Mouse (Mus musculus): Measurements from ENCODE around the gene Lexm. TPM values are rescaled to one million over a fixed set of nuclear protein-coding genes. Genes with fewer than 3 reads are reported as not detected.

Gene Lexm
- total and polyA plus RNA-seq, 2 experiments from 2014 or later: not detected

DNA sequence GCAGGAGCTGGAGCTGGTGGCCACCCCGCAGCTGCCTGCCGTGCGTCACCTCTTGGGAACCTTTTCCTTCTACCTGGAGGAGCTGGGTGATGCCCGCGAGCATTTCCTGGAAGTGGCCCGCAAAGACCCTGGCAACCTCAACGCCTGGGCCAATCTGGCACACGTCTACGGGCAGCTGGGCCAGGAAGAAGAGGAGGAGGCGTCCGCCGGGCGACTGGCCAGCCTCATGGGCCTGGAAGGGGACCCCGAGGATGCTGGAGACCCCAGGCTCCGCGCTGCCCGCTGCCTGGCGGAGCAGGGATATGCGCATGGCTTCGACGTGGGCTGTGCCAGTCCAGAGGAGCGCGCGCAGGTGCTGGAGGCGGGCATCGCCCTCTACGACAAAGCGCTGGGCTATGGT lies 5.7 kb upstream of the Lexm start:
- peaks cover 9% of the 10 kb centered on the region for H3K27me3 ChIP-seq (ENCODE audit: insufficient read depth, low read length)
- H3K4me1 ChIP-seq (ENCODE audit: insufficient read depth, low read length): peaks cover 3% of the 10 kb centered on the region; the same call in 1 of the 2 replicates
- no peak overlapping the region for H3K27ac ChIP-seq (ENCODE audit: low read depth, low read length)
- H3K9me3 ChIP-seq (ENCODE audit: low read length): no peaks in the 10 kb centered on the region
- 0 out of 2 replicates have a peak overlapping the region, but pooled peaks have one; percentile 3 for H3K4me3 ChIP-seq (ENCODE audit: low read depth, low read length)
- H3K4me2 ChIP-seq (ENCODE audit: low read depth, low read length, poor library complexity, severe bottlenecking): peak overlapping the region; percentile 13; the same call in 1 of the 2 replicates
- no peak for ATAC-seq (ENCODE audit: low FRiP score)
- no peaks in the 10 kb centered on the region for H3K36me3 ChIP-seq (ENCODE audit: insufficient read depth, low read length)
- TF ChIP-seq CTCF (IDR thresholded peaks at IDR 0.05): no peak
- 41% methylated on average over 28 of the region's 28 CpGs for WGBS
- no peak for DNase-seq (ENCODE audit: low spot score)
- peak overlapping the region; percentile 24; the same call in 1 of the 2 replicates for H3K9ac ChIP-seq (replicated peaks; ENCODE audit: low read length, poor library complexity, severe bottlenecking)

- no peak for TF ChIP-seq CTCF (IDR thresholded peaks at IDR 0.05)
- peak within 1 kb of the TSS; percentile 13; the same call in 1 of the 2 replicates for H3K4me2 ChIP-seq (ENCODE audit: low read depth, low read length, poor library complexity, severe bottlenecking)
- H3K27me3 ChIP-seq (ENCODE audit: insufficient read depth, low read length): peaks cover 9% of the 10 kb centered on the region
- no peaks in the 10 kb centered on the region for H3K9me3 ChIP-seq (ENCODE audit: low read length)
- H3K4me1 ChIP-seq (ENCODE audit: insufficient read depth, low read length): peaks cover 5% of the 10 kb centered on the region; the same call in 1 of the 2 replicates
- DNase-seq (ENCODE audit: low spot score) (no peak), ATAC-seq (ENCODE audit: low FRiP score) (no peak)
- no peaks in the 10 kb centered on the region for H3K36me3 ChIP-seq (ENCODE audit: insufficient read depth, low read length)
- H3K4me3 ChIP-seq (ENCODE audit: low read depth, low read length): 0 out of 2 replicates have a peak within 1 kb of the TSS, but pooled peaks have one; percentile 3
- 29% methylated on average over 16 of the region's 16 CpGs for WGBS
- peak within 1 kb of the TSS; percentile 24; the same call in 1 of the 2 replicates for H3K9ac ChIP-seq (replicated peaks; ENCODE audit: low read length, poor library complexity, severe bottlenecking)
- no peak within 1 kb of the TSS for H3K27ac ChIP-seq (ENCODE audit: low read depth, low read length)
These were observed 5.0 kb upstream of the Lexm start, which contains the start of gene Ttc22 for GRCm38 (mm10) chr4:106622030-106622493. Gene Ttc22, plus strand, starts transcription at chr4:106622432.

DNA sequence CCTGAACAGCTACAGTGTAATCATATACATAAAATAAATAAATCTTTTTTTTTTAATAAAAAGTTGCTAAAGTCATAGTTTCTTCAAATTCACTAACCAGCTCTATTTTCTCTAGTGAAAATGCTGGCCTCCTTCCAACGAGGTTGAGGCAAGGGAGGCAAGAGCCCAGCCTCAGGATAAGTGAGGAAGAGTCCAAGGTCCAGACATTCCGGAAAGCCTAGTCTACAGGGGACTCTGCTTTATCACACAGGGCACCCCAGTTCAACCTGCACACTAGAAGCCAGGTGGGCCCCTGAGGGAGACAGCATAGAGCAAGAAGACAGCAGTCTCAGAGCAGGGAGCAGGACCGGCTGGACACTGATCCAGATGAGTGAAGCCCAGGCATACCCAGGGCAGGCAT lies 4.4 kb upstream of the Lexm start:
- H3K4me2 ChIP-seq (ENCODE audit: low read depth, low read length, poor library complexity, severe bottlenecking): no peak overlapping the region
- H3K4me1 ChIP-seq (ENCODE audit: insufficient read depth, low read length): peaks cover 5% of the 10 kb centered on the region; the same call in 1 of the 2 replicates
- H3K27me3 ChIP-seq (ENCODE audit: insufficient read depth, low read length): peaks cover 9% of the 10 kb centered on the region
- TF ChIP-seq CTCF (IDR thresholded peaks at IDR 0.05): no peak
- ATAC-seq (ENCODE audit: low FRiP score): no peak
- H3K36me3 ChIP-seq (ENCODE audit: insufficient read depth, low read length): no peaks in the 10 kb centered on the region
- DNase-seq (ENCODE audit: low spot score): no peak
- no peak overlapping the region for H3K27ac ChIP-seq (ENCODE audit: low read depth, low read length)
- no peaks in the 10 kb centered on the region for H3K9me3 ChIP-seq (ENCODE audit: low read length)
- 77% methylated on average over 3 of the region's 3 CpGs for WGBS
- no peak overlapping the region for H3K4me3 ChIP-seq (ENCODE audit: low read depth, low read length)
- H3K9ac ChIP-seq (replicated peaks; ENCODE audit: low read length, poor library complexity, severe bottlenecking): no peak overlapping the region

DNA sequence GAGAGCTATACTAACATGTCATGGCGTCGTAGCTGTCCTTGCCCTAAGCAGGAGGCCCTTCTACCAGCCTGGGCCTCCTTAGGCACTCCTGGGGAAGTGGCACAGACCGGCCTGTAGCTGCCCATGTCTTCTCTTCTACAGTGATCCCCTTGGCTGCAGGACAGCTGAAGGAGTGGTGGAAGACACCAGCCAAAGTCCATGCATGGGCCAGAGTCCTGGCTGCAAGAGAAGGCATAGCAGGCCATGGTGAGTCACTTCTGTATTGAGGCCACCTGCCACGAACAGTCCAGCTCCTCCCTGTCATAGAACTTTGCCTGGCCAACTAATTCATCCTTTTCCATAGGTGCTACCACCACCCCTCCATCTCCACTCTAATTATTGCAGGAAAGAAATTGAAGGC lies 1.9 kb upstream of the Lexm start:
- Histone ChIP-seq H3K4me2 (ENCODE audit: low read depth, low read length, poor library complexity, severe bottlenecking) (no peak overlapping the region), H3K27me3 (ENCODE audit: insufficient read depth, low read length) (peaks cover 9% of the 10 kb centered on the region), H3K4me1 (ENCODE audit: insufficient read depth, low read length) (peaks cover 6% of the 10 kb centered on the region; the same call in 1 of the 2 replicates), H3K9ac (replicated peaks; ENCODE audit: low read length, poor library complexity, severe bottlenecking) (no peak overlapping the region), H3K27ac (ENCODE audit: low read depth, low read length) (no peak overlapping the region), H3K9me3 (ENCODE audit: low read length) (no peaks in the 10 kb centered on the region), H3K36me3 (ENCODE audit: insufficient read depth, low read length) (no peaks in the 10 kb centered on the region), H3K4me3 (ENCODE audit: low read depth, low read length) (no peak overlapping the region)
- TF ChIP-seq CTCF (IDR thresholded peaks at IDR 0.05): no peak
- ATAC-seq (ENCODE audit: low FRiP score) (no peak), DNase-seq (ENCODE audit: low spot score) (no peak)
- 88% methylated on average over 4 of the region's 4 CpGs for WGBS

DNA sequence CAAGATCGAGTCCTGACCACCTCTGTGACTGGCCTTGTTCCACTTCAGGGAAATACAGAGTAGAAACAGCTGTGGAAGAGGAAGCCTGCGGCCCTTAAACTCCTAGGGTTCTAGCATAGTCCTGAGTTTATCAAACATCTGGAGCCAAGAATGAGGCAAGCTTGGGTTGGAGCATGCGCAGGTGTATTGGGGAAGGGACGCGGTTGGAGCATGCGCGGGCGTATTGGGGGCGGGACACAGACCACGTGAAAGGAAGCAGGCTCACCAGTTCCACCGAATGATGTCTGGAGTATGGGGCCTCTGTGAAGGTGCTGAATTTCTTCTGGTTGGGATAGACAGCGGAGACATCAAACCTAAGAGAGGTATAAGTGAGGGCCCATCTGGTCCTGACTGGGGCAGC lies 1.4 kb downstream of the Lexm start:
- Histone ChIP-seq H3K27ac (ENCODE audit: low read depth, low read length) (no peak overlapping the region), H3K4me2 (ENCODE audit: low read depth, low read length, poor library complexity, severe bottlenecking) (no peak overlapping the region), H3K27me3 (ENCODE audit: insufficient read depth, low read length) (0 out of 2 replicates have a peak, but pooled peaks cover 7% of the 10 kb centered on the region), H3K4me3 (ENCODE audit: low read depth, low read length) (no peak overlapping the region), H3K9ac (replicated peaks; ENCODE audit: low read length, poor library complexity, severe bottlenecking) (no peak overlapping the region), H3K4me1 (ENCODE audit: insufficient read depth, low read length) (peaks cover 6% of the 10 kb centered on the region; the same call in 1 of the 2 replicates), H3K36me3 (ENCODE audit: insufficient read depth, low read length) (no peaks in the 10 kb centered on the region), H3K9me3 (ENCODE audit: low read length) (no peaks in the 10 kb centered on the region)
- ATAC-seq (ENCODE audit: low FRiP score) (no peak), DNase-seq (ENCODE audit: low spot score) (no peak)
- WGBS: 86% methylated on average over 12 of the region's 12 CpGs
- no peak for TF ChIP-seq CTCF (IDR thresholded peaks at IDR 0.05)

DNA sequence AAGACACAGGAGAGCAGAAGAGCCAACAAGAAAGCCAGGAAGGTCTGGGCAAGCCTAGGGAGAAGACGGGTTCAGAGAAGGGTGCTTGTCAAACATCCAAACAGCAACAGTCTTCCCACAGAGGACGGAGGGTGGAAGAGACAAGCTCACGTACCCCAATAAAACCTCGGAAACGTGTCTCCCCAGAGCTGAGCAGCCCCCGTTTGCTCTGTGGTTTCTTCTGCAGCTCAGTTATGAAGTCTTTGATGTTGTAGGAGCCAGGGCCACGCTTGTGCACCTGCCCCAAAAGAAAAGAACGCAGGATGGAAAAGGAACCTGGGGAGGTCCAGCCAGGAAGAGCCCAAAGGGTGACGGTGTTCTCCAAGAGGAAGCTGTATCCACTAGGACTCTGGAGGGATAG lies 2.2 kb downstream of the Lexm start:
- TF ChIP-seq CTCF (IDR thresholded peaks at IDR 0.05): no peak

More for the DNA sequence above, 2.2 kb downstream of the Lexm start:
- no peaks in the 10 kb centered on the region for H3K9me3 ChIP-seq (ENCODE audit: low read length)
- no peak for DNase-seq (ENCODE audit: low spot score)
- 0 out of 2 replicates have a peak, but pooled peaks cover 7% of the 10 kb centered on the region for H3K27me3 ChIP-seq (ENCODE audit: insufficient read depth, low read length)
- 82% methylated on average over 9 of the region's 9 CpGs for WGBS
- no peak for ATAC-seq (ENCODE audit: low FRiP score)
- no peak overlapping the region for H3K27ac ChIP-seq (ENCODE audit: low read depth, low read length)
- no peak overlapping the region for H3K4me3 ChIP-seq (ENCODE audit: low read depth, low read length)
- H3K36me3 ChIP-seq (ENCODE audit: insufficient read depth, low read length): no peaks in the 10 kb centered on the region
- H3K4me1 ChIP-seq (ENCODE audit: insufficient read depth, low read length): peaks cover 6% of the 10 kb centered on the region; the same call in 1 of the 2 replicates
- no peak overlapping the region for H3K4me2 ChIP-seq (ENCODE audit: low read depth, low read length, poor library complexity, severe bottlenecking)
- no peak overlapping the region for H3K9ac ChIP-seq (replicated peaks; ENCODE audit: low read length, poor library complexity, severe bottlenecking)

All from midbrain, postnatal 0 days (tissue).